Mouse (Mus musculus): ENCODE results near the gene Rpl3.

Gene Rpl3

GRCm38 (mm10) chr15:80062821-80063220, 28.8 kb downstream of the Rpl3 start:
- DNase-seq, result no peak

- DNase-seq, result no peak
Observed at GRCm38 (mm10) chr15:80062339-80062738, 29.3 kb downstream of the Rpl3 start.

GRCm38 (mm10) chr15:80061071-80061550, 30.6 kb downstream of the Rpl3 start:
- DNase-seq, result no peak

GRCm38 (mm10) chr15:80060356-80061070, 31.2 kb downstream of the Rpl3 start:
- peak in 1 of 2 experiments; percentile 42 for DNase-seq

- peak; percentile 69 to 81 for DNase-seq
Observed at GRCm38 (mm10) chr15:80059606-80060005, 32.1 kb downstream of the Rpl3 start.

- no peak for DNase-seq
Observed at GRCm38 (mm10) chr15:80058151-80058550, 33.5 kb downstream of the Rpl3 start.

GRCm38 (mm10) chr15:80054034-80054710, 37.5 kb downstream of the Rpl3 start:
- DNase-seq, result peak in 1 of 2 experiments; percentile 26

GRCm38 (mm10) chr15:80053381-80054033, 38.2 kb downstream of the Rpl3 start:
- DNase-seq, result no peak

GRCm38 (mm10) chr15:80051782-80052181, 39.9 kb downstream of the Rpl3 start:
- no peak for DNase-seq

GRCm38 (mm10) chr15:80051092-80051761, 40.4 kb downstream of the Rpl3 start:
- DNase-seq, result peak in 1 of 2 experiments; percentile 23

GRCm38 (mm10) chr15:80050093-80050492, 41.6 kb downstream of the Rpl3 start:
- peak; percentile 39 to 53 for DNase-seq

- DNase-seq, result no peak
Observed at GRCm38 (mm10) chr15:80047973-80048372, 43.7 kb downstream of the Rpl3 start.

GRCm38 (mm10) chr15:80047242-80047641, 44.4 kb downstream of the Rpl3 start:
- no peak for DNase-seq

GRCm38 (mm10) chr15:80045749-80046148, 45.9 kb downstream of the Rpl3 start:
- no peak for DNase-seq

GRCm38 (mm10) chr15:80044249-80044648, 47.4 kb downstream of the Rpl3 start:
- DNase-seq, result no peak

GRCm38 (mm10) chr15:80042152-80042551, 49.5 kb downstream of the Rpl3 start:
- DNase-seq, result no peak

GRCm38 (mm10) chr15:80038110-80038391, 53.6 kb downstream of the Rpl3 start:
- DNase-seq, result no peak

GRCm38 (mm10) chr15:80037255-80038109, 54.2 kb downstream of the Rpl3 start:
- DNase-seq, result no peak

- DNase-seq, result no peak
Observed at GRCm38 (mm10) chr15:80035341-80035885, 56.3 kb downstream of the Rpl3 start.

- no peak for DNase-seq
Observed at GRCm38 (mm10) chr15:80034913-80035312, 56.8 kb downstream of the Rpl3 start.

GRCm38 (mm10) chr15:80034366-80034765, 57.3 kb downstream of the Rpl3 start:
- DNase-seq, result no peak

- no peak for DNase-seq
Observed at GRCm38 (mm10) chr15:80031133-80031532, 60.5 kb downstream of the Rpl3 start.
